Mouse (Mus musculus) midbrain, embryonic 14.5 days (tissue): ENCODE results near the gene Ush1c. TPM values are rescaled to one million over a fixed set of nuclear protein-coding genes. Genes with fewer than 3 reads are reported as not detected.

Experiments used
- ATAC-seq: fragments of 200-750 bp; cut with Nextera tagmentation; 2 replicates; pipeline ENCODE4 v1.8.0; 2017; ENCODE audit warnings: moderate number of reproducible peaks, moderate library complexity; ENCODE audit not compliant: low FRiP score, low TSS enrichment
- DNase-seq: peaks from one replicate; pipeline ENCODE4 v3.0.0-alpha.2; 2015
- H3K27ac ChIP-seq: fragments of 300-500 bp; sonication (generic); replicated peaks from 2 replicates; pipeline ENCODE4 v1.5.1; 2014; ENCODE audit warnings: mild to moderate bottlenecking, low read depth, low read length, moderate library complexity
- H3K27me3 ChIP-seq: fragments of 300-500 bp; sonication (generic); 2 replicates; pipeline ENCODE4 v1.6.1; 2014; ENCODE audit warnings: low read length, control low read depth, mixed read lengths; ENCODE audit not compliant: control insufficient read depth, insufficient read depth
- H3K36me3 ChIP-seq: fragments of 300-500 bp; sonication (generic); 2 replicates; pipeline ENCODE4 v1.6.1; 2014; ENCODE audit warnings: low read length, control low read depth; ENCODE audit not compliant: control insufficient read depth, insufficient read depth
- H3K4me1 ChIP-seq: fragments of 300-500 bp; sonication (generic); 2 replicates; pipeline ENCODE4 v1.6.1; 2014; ENCODE audit warnings: mild to moderate bottlenecking, antibody characterized with exemption, low read length, control low read depth; ENCODE audit not compliant: control insufficient read depth, insufficient read depth
- H3K4me2 ChIP-seq: fragments of 300-500 bp; sonication (generic); 2 replicates; pipeline ENCODE4 v1.6.1; 2014; ENCODE audit warnings: mild to moderate bottlenecking, low read length, moderate library complexity
- H3K4me3 ChIP-seq: fragments of 300-500 bp; sonication (generic); replicated peaks from 2 replicates; pipeline ENCODE4 v1.5.1; 2014; ENCODE audit warnings: low read depth, low read length
- H3K9ac ChIP-seq: fragments of 300-500 bp; sonication (generic); replicated peaks from 2 replicates; pipeline ENCODE4 v1.6.1; 2014; ENCODE audit warnings: mild to moderate bottlenecking, low read length, moderate library complexity
- H3K9me3 ChIP-seq: fragments of 300-500 bp; sonication (generic); 2 replicates; pipeline ENCODE4 v1.6.1; 2016; ENCODE audit warnings: low read length, control low read depth, mixed read lengths; ENCODE audit not compliant: control insufficient read depth
- WGBS: fragments of 180-500 bp; shearing (Covaris S2); extraction: QIAGEN DNeasy Blood & Tissue Kit; methylation state at CpG from one replicate; pipeline ENCODE4 v1.1.7; 2014; 5-methylcytosine and 5-hydroxymethylcytosine counted together
- polyA plus RNA-seq: library from polyadenylated mRNA; unstranded; fragments of >200 nt; fragmentation: Nextera tagmentation; extraction: Ambion mirVana; gene quantifications from 2 replicates; pipeline ENCODE4 v1.2.1, GENCODE M21; 2014

The Ush1c gene
- polyA plus RNA-seq, 1 experiment from 2014 or later: 0.83 TPM

DNA sequence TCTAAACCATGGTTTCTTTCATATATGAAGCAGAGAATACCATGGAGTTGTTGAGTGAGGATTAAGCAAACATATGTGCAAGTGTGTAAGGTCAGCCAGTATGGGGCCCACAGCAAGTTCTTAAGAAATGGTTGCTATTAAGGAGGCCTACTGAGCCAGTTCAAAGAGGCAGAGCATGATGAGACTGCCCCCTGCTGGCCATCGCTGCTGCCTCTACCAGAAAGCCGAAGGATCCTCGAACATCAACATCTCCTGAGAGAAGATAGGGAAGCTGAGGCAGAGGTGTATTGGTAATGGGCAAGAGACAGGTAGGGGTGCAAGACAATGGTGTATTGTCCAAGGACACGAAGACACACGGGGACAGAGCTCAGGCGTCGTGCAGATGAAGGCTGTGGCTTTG, 12.1 kb downstream of the Ush1c start:
- Histone ChIP-seq H3K36me3 (no peaks in the 10 kb centered on the region), H3K27ac (no peak overlapping the region), H3K9ac (no peak overlapping the region), H3K27me3 (no peaks in the 10 kb centered on the region), H3K4me1 (no peaks in the 10 kb centered on the region), H3K4me2 (no peak overlapping the region), H3K4me3 (no peak overlapping the region), H3K9me3 (no peaks in the 10 kb centered on the region)
- ATAC-seq: no peak
- peak; percentile 60 for DNase-seq
- whole genome bisulfite sequencing: 30% methylated on average over 7 of the region's 7 CpGs

DNA sequence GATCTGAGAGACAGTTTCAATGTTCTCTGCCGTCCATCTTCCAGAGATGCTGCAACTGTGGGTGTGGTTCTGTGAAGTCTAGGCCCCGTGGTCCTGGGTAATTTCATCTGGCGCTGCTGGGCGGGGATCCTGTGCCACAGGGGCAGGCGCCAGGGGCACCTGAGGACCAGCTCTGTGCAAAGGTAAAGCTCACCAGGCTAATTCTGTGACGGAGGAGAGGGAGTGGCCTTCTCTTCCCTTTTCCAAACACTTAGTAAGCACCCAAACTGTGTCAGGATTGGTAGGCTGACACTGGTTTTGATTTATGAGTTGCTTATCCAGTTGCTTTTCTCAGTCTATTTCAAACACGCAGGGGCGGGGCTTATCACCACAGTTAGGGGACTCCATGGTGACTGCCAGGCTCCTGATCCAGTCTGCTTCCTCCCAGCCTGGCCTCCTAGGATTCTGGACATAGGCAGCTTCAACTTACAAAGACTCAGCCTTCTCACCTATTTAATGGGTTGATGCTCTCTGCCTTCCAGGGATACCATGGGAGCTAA, 17.6 kb downstream of the Ush1c start:
- Histone ChIP-seq H3K9ac (no peak overlapping the region), H3K9me3 (no peaks in the 10 kb centered on the region), H3K36me3 (no peaks in the 10 kb centered on the region), H3K4me3 (no peak overlapping the region), H3K4me1 (0 out of 2 replicates have a peak, but pooled peaks cover 2% of the 10 kb centered on the region), H3K27me3 (no peaks in the 10 kb centered on the region), H3K4me2 (no peak overlapping the region), H3K27ac (no peak overlapping the region)
- no peak for DNase-seq
- ATAC-seq: no peak
- 82% methylated on average over 8 of the region's 8 CpGs for WGBS

DNA sequence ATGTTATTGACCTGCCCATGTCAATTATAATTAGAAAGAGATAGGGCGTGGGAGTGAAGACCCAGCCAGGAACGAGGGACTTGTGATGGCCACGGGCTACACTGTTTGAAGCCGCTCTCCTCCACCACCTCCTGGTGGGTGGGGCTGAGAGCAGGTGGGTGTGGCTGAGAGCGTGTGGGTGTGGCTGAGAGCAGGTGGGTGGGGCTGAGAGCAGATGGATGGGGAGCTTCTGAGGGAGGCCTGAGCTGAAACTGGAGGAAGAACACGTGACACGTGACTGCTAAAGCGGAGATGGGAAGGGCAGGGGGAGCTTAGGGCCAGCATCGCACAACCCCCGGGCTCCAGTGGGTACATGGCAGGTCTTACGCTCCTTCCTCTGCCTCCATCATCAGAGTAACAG, 19.9 kb downstream of the Ush1c start:
- no peak overlapping the region for H3K27ac ChIP-seq
- H3K36me3 ChIP-seq: no peaks in the 10 kb centered on the region
- H3K9ac ChIP-seq: no peak overlapping the region
- no peaks in the 10 kb centered on the region for H3K27me3 ChIP-seq
- H3K4me1 ChIP-seq: 0 out of 2 replicates have a peak, but pooled peaks cover 2% of the 10 kb centered on the region
- no peak overlapping the region for H3K4me2 ChIP-seq
- H3K4me3 ChIP-seq: no peak overlapping the region
- ATAC-seq: no peak
- peak; percentile 39 for DNase-seq
- H3K9me3 ChIP-seq: no peaks in the 10 kb centered on the region
- 10% methylated on average over 11 of the region's 11 CpGs for WGBS

DNA sequence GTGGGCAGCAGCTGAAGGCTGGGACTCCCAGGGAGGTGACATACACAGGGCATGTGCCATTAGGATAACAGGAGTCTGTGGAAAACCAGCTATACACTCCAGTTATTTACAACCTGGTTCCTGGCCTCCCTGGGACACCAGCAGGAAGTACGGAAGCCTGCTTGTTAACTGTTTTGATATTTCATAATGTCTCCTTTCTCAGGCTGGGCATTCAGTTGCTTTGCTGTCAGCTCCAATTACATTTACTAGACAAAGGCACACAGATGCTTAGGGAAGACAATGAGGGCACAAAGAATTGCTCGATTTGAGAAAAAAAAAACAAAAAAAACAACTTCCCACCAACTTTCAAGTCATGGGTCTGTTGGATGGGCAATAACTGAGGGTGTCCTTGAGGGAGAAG, 21.8 kb downstream of the Ush1c start:
- 0 out of 2 replicates have a peak, but pooled peaks cover 2% of the 10 kb centered on the region for H3K4me1 ChIP-seq
- no peak overlapping the region for H3K27ac ChIP-seq
- WGBS: 51% methylated on average over 2 of the region's 2 CpGs
- no peak overlapping the region for H3K4me3 ChIP-seq
- DNase-seq (no peak), ATAC-seq (no peak)
- no peaks in the 10 kb centered on the region for H3K9me3 ChIP-seq
- H3K9ac ChIP-seq: no peak overlapping the region
- no peak overlapping the region for H3K4me2 ChIP-seq
- H3K27me3 ChIP-seq: no peaks in the 10 kb centered on the region
- no peaks in the 10 kb centered on the region for H3K36me3 ChIP-seq

DNA sequence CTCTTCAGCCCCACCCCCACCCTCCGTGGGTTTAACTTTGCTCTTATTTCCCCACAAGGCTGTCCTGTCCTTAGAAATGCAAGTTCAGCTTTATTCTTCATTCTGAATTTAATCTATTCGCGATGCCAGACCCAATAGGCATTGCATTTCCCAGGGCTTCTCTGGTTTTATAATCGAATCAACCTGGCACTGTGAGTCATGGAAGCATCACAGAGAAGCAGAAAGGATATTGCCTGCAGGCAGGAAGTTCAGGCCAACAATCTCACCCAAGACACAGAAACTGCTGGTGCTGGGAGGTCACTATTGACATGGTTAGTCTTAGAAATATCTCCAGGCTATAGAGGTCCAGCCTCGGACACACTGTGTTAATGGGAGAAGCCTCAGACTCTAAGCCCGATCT, 28.0 kb downstream of the Ush1c start:
- WGBS: 87% methylated on average over 6 of the region's 6 CpGs
- ATAC-seq: no peak
- H3K4me3 ChIP-seq: no peak overlapping the region
- no peak overlapping the region for H3K4me2 ChIP-seq
- H3K9ac ChIP-seq: no peak overlapping the region
- no peaks in the 10 kb centered on the region for H3K9me3 ChIP-seq
- H3K27ac ChIP-seq: no peak overlapping the region
- no peaks in the 10 kb centered on the region for H3K4me1 ChIP-seq
- no peaks in the 10 kb centered on the region for H3K27me3 ChIP-seq
- DNase-seq: no peak
- no peaks in the 10 kb centered on the region for H3K36me3 ChIP-seq

DNA sequence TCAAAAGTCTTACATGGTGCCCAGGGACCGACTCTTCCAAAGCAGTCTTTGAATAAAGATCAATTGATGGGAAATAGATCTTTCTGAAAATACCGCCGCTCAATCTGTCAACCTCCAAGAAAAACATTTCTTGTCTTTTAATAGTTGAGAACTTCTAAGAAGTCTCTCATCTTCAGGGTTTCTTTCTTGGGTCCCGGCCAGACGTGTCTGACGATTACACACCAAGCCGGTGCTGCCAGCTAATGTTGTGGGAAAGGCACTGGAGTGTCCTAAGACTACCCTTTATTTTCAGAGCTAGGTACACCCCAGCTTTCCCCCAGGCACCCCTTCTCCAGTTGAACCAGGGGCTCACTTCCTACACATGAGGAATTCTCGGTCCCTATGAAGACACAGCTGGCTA, 30.2 kb downstream of the Ush1c start:
- WGBS: 94% methylated on average over 8 of the region's 8 CpGs
- H3K36me3 ChIP-seq: no peaks in the 10 kb centered on the region
- no peak overlapping the region for H3K27ac ChIP-seq

DNA sequence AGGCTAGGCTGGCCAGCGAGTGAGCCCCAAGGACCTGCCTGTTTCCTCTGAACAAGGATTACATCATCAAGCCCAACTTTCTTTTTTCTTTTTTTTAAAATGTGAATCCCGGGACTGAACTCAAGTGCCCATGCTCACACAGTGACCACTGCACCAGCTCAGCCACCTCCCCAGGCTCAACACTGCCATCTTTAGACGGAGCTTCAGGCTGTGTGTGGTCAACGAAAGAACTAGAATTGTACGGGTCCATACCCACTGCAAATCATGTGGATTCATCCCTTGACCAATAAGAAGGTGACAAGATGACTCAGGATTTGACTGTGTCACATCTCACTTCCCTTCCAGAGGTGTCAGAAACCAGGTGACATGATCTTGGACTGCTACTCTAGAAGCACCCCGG, 33.5 kb downstream of the Ush1c start:
- H3K9ac ChIP-seq: no peak overlapping the region
- H3K9me3 ChIP-seq: no peaks in the 10 kb centered on the region
- H3K4me3 ChIP-seq: no peak overlapping the region
- no peak overlapping the region for H3K27ac ChIP-seq
- DNase-seq (no peak), ATAC-seq (no peak)
- H3K4me1 ChIP-seq: no peaks in the 10 kb centered on the region
- H3K36me3 ChIP-seq: no peaks in the 10 kb centered on the region
- no peaks in the 10 kb centered on the region for H3K27me3 ChIP-seq
- no peak overlapping the region for H3K4me2 ChIP-seq
- 80% methylated on average over 6 of the region's 6 CpGs for WGBS

More for the DNA sequence above, 30.2 kb downstream of the Ush1c start:
- no peak overlapping the region for H3K4me3 ChIP-seq
- ATAC-seq (no peak), DNase-seq (no peak)
- no peaks in the 10 kb centered on the region for H3K27me3 ChIP-seq
- no peak overlapping the region for H3K9ac ChIP-seq
- H3K9me3 ChIP-seq: no peaks in the 10 kb centered on the region
- no peak overlapping the region for H3K4me2 ChIP-seq
- no peaks in the 10 kb centered on the region for H3K4me1 ChIP-seq

DNA sequence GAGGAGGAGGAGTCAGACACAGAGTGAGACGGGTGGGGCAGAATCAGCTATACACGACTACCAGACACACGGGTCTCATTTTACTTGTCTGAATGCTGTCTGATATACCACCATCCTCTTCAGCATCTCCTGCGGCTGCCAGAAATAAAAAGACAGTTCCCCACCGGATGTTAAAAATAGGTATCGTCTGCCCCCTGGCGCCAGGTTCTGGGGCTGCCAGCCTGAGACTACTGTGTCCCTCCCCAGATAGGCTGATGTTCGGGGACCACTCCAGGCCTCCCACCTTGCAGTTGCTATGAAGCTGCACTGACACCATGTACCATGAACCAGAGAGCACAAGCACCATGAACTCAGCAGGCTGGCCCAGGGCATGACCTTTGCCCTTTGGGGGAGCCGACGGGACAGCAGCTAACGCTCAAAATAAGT, 34.2 kb downstream of the Ush1c start:
- H3K9me3 ChIP-seq: no peaks in the 10 kb centered on the region
- peak; percentile 84 for DNase-seq
- H3K36me3 ChIP-seq: no peaks in the 10 kb centered on the region
- H3K27me3 ChIP-seq: no peaks in the 10 kb centered on the region
- no peak overlapping the region for H3K4me2 ChIP-seq
- H3K4me1 ChIP-seq: no peaks in the 10 kb centered on the region
- no peak overlapping the region for H3K27ac ChIP-seq
- H3K4me3 ChIP-seq: no peak overlapping the region
- 47% methylated on average over 11 of the region's 11 CpGs for WGBS
- no peak for ATAC-seq
- no peak overlapping the region for H3K9ac ChIP-seq

DNA sequence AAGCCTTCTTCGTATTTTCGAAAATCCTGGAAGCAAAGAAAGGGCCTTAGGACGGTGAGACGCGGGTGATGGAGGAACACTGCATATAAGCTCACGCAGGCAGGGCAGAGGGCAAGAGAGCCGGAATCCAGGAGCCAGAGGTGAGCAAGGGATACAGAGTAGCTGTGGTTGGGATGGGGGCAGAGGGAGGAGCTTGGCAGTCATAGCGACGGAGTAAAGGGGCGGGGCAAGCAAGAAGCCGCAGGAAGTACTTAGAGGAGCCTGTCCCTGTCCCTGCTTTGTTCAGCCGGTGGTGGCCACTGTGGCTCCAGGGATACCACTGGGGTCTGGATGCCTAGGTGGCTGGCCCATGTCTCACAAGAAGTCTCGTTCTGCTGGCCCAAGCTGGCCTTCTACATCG, 36.7 kb downstream of the Ush1c start:
- 0 out of 2 replicates have a peak overlapping the region, but pooled peaks have one; percentile 17 for H3K4me2 ChIP-seq
- no peaks in the 10 kb centered on the region for H3K27me3 ChIP-seq
- H3K4me1 ChIP-seq: no peaks in the 10 kb centered on the region
- H3K27ac ChIP-seq: no peak overlapping the region
- 9% methylated on average over 14 of the region's 14 CpGs for WGBS
- 0 out of 2 replicates have a peak overlapping the region, but pooled peaks have one; percentile 3 for H3K9ac ChIP-seq
- DNase-seq (peak; percentile 54), ATAC-seq (0 out of 2 replicates have a peak, but pooled peaks have one; percentile 57)
- no peaks in the 10 kb centered on the region for H3K36me3 ChIP-seq
- H3K4me3 ChIP-seq: no peak overlapping the region
- H3K9me3 ChIP-seq: no peaks in the 10 kb centered on the region
